Mouse (Mus musculus) myocyte (in vitro differentiated cells): ENCODE measurements around the gene Dgke. TPM values are rescaled to one million over a fixed set of nuclear protein-coding genes. Genes with fewer than 3 reads are reported as not detected.
"Not testable (repeated sequence)": the region's sequence is repeated elsewhere in the genome, so short reads cannot be mapped to it uniquely, and the experiment has no call there.

Experiments used
- H3K27me3 ChIP-seq: one replicate; pipeline ENCODE4 v1.6.1; 2011; ENCODE audit not compliant: control insufficient read depth, insufficient read depth, insufficient read length
- H3K36me3 ChIP-seq: one replicate; pipeline ENCODE4 v1.6.1; 2011; ENCODE audit not compliant: control insufficient read depth, insufficient read depth
- H3K4me2 ChIP-seq: one replicate; pipeline ENCODE4 v1.6.1; 2011; ENCODE audit warnings: low read depth, control low read depth
- H3K4me3 ChIP-seq: one replicate; pipeline ENCODE4 v1.5.1; 2011; ENCODE audit warnings: mild to moderate bottlenecking, control low read depth, moderate library complexity
- H3K79me2 ChIP-seq: one replicate; pipeline ENCODE4 v1.6.1; 2011; ENCODE audit not compliant: control insufficient read depth, insufficient read depth
- H3ac ChIP-seq: one replicate; pipeline ENCODE4 v1.6.1; 2011; ENCODE audit not compliant: control insufficient read depth, insufficient read length
- CEBPB ChIP-seq: IDR thresholded peaks from 2 replicates; pipeline ENCODE4 v1.6.1; 2011; ENCODE audit warnings: mild to moderate bottlenecking, moderate library complexity; ENCODE audit not compliant: poor library complexity, insufficient read depth, severe bottlenecking
- E2F4 ChIP-seq: IDR thresholded peaks from one replicate; pipeline ENCODE4 v1.6.1; 2011; ENCODE audit warnings: mild to moderate bottlenecking, control low read depth, moderate library complexity; ENCODE audit not compliant: insufficient read depth
- MAX ChIP-seq: IDR thresholded peaks from one replicate; pipeline ENCODE4 v1.6.1; 2011; ENCODE audit warnings: low read depth, mild to moderate bottlenecking, control low read depth
- MYOD1 ChIP-seq, 3 experiments: IDR thresholded peaks; one replicate each; pipeline ENCODE4 v1.6.1; 2011; ENCODE audit warnings: control low read depth in 2 of 3, low read depth in 2 of 3, mild to moderate bottlenecking in 2 of 3, moderate library complexity in 1 of 3; ENCODE audit not compliant: insufficient read length in 2 of 3, control insufficient read depth in 1 of 3
- MYOG ChIP-seq, 3 experiments: IDR thresholded peaks; one replicate each; pipeline ENCODE4 v1.6.1; 2011; ENCODE audit warnings: control low read depth in 2 of 3, low read depth in 2 of 3, mild to moderate bottlenecking in 2 of 3; ENCODE audit not compliant: insufficient read length in 2 of 3, control insufficient read depth in 1 of 3, insufficient read depth in 1 of 3
- POLR2A ChIP-seq: IDR thresholded peaks from one replicate; pipeline ENCODE4 v1.6.1; 2011; ENCODE audit warnings: low read depth, mild to moderate bottlenecking, control low read depth, moderate library complexity; ENCODE audit not compliant: insufficient read length
- POLR2AphosphoS2 ChIP-seq: IDR thresholded peaks from one replicate; pipeline ENCODE4 v1.6.1; 2011; ENCODE audit warnings: low read depth, control low read depth; ENCODE audit not compliant: insufficient read length
- REST ChIP-seq: IDR thresholded peaks from one replicate; pipeline ENCODE4 v1.6.1; 2011; ENCODE audit warnings: mild to moderate bottlenecking, control low read depth, moderate library complexity; ENCODE audit not compliant: insufficient read depth, insufficient read length
- SRF ChIP-seq: IDR thresholded peaks from one replicate; pipeline ENCODE4 v1.6.1; 2011; ENCODE audit warnings: low read depth; ENCODE audit not compliant: control insufficient read depth, insufficient read length
- TCF12 ChIP-seq: IDR thresholded peaks from one replicate; pipeline ENCODE4 v1.6.1; 2011; ENCODE audit warnings: mild to moderate bottlenecking, control low read depth; ENCODE audit not compliant: poor library complexity, insufficient read depth, severe bottlenecking
- TCF3 ChIP-seq: IDR thresholded peaks from one replicate; pipeline ENCODE4 v1.6.1; 2011; ENCODE audit warnings: low read depth, control low read depth; ENCODE audit not compliant: insufficient read length
- USF1 ChIP-seq: IDR thresholded peaks from one replicate; pipeline ENCODE4 v1.6.1; 2011; ENCODE audit warnings: low read depth, mild to moderate bottlenecking, control low read depth, moderate library complexity
- polyA plus RNA-seq: library from polyadenylated mRNA; unstranded; fragments of >200 nt; fragmentation: generic; extraction: Trizol; gene quantifications from one replicate; pipeline ENCODE4 v1.2.1, GENCODE M21; 2012; ENCODE audit warnings: missing spikeins

Gene Dgke
- polyA plus RNA-seq, 1 experiment, result 1.5 TPM

DNA sequence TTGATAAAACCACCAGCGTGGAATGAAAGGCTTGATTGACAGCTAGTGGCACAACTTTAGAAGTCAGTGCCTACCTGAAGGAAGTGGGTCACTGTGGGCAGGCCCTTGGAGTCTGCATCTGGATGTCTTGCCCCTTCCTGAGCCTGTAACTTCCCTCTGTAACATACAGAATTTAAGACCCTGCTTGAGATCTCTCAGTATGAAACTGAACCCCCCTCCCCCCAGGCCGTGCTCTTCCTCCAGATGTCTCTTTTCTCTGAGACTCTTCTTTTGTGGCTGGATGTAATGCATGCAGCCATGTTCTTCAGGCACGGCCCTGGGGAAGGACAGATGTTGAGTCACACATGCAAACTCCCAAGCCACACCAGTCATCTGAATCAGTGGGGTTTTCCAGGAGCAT lies 28.7 kb upstream of the Dgke start:
- Histone ChIP-seq H3ac (no peak overlapping the region), H3K36me3 (no peaks in the 10 kb centered on the region), H3K4me2 (no peak overlapping the region), H3K27me3 (no peaks in the 10 kb centered on the region), H3K79me2 (no peaks in the 10 kb centered on the region), H3K4me3 (no peak overlapping the region)
- TF ChIP-seq POLR2AphosphoS2 (no peak), REST (no peak), CEBPB (no peak), MYOG (IDR thresholded peaks at IDR 0.05; ENCODE audit: control insufficient read depth in 1 of 3, insufficient read depth in 1 of 3, insufficient read length in 2 of 3, low read depth in 2 of 3) (no peak), MYOD1 (IDR thresholded peaks at IDR 0.05; ENCODE audit: control insufficient read depth in 1 of 3, insufficient read length in 2 of 3, low read depth in 2 of 3) (no peak), USF1 (no peak), TCF12 (no peak), POLR2A (no peak), TCF3 (no peak), MAX (no peak), SRF (no peak), E2F4 (no peak)

- Histone ChIP-seq H3K4me3 (no peak overlapping the region), H3K27me3 (no peaks in the 10 kb centered on the region), H3K36me3 (no peaks in the 10 kb centered on the region), H3K79me2 (no peaks in the 10 kb centered on the region), H3ac (no peak overlapping the region), H3K4me2 (no peak overlapping the region)
- TF ChIP-seq USF1 (peak; percentile 27), POLR2A (no peak)
Measured at GRCm38 (mm10) chr11:89092714-89093113, 26.1 kb upstream of the Dgke start.

GRCm38 (mm10) chr11:89090359-89090758 lies 23.7 kb upstream of the Dgke start:
- H3K79me2 ChIP-seq, H3K27me3 ChIP-seq, H3K36me3 ChIP-seq, H3K4me2 ChIP-seq, H3ac ChIP-seq, H3K4me3 ChIP-seq: not testable (repeated sequence)

DNA sequence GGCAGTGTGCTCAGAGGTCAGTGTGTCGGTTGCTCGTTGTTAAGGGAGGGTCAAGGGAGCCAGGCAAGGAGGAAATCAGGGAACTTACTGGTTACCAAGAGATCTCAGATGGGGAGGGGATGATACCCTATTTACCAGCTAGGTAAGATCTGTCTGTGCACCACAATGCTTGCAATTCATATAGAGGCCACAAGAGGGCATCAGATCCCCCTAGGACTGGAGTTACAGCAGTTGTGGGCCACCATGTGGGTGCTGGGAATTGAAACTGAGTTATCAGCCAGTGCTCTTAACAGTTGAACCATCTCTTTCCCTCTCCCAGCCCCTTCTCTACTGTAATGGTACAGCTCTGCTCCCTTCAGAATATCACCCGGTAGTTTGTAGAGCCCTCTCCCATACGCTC lies 22.1 kb upstream of the Dgke start:
- no peak for TF ChIP-seq POLR2A
- TF ChIP-seq CEBPB, result no peak
- no peak for TF ChIP-seq REST
- no peak for TF ChIP-seq MYOG (IDR thresholded peaks at IDR 0.05; ENCODE audit: control insufficient read depth in 1 of 3, insufficient read depth in 1 of 3, insufficient read length in 2 of 3, low read depth in 2 of 3)
- no peaks in the 10 kb centered on the region for H3K27me3 ChIP-seq
- H3K4me3 ChIP-seq, result no peak overlapping the region
- no peaks in the 10 kb centered on the region for H3K36me3 ChIP-seq
- no peak overlapping the region for H3ac ChIP-seq
- H3K79me2 ChIP-seq, result no peaks in the 10 kb centered on the region
- no peak overlapping the region for H3K4me2 ChIP-seq

DNA sequence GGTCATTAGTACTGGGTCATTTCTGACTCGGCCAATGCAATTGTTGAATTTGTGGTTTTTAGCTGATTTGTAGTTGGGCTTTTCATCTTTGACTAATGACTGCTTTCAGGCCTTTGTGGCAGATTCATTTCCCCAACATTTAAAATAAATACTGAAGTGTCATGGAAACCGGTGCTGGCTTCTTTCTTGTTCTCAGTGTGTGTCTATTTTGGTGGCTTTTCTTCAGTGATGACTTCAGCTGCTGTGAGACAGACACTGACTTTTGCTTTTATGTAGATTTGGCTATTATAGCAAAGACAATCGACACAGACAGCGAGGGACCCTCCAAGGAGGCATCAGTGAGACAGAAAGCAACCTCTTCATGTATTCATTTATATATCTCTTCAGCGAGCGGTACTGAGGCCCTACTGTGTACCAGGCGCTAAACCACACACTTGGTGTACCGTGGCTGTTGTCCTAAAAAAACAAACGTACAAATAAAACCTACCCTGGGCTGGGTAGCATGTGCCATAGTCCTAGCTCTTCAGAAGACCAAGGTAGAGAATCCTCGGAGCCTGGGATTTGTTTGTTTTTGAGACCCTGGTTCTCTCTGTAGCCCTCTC lies 19.7 kb upstream of the Dgke start:
- H3ac ChIP-seq, result no peak overlapping the region
- no peak overlapping the region for H3K4me3 ChIP-seq
- no peak for TF ChIP-seq USF1
- TF ChIP-seq MAX, result no peak
- no peak for TF ChIP-seq POLR2AphosphoS2

GRCm38 (mm10) chr11:89084601-89085000 lies 18.0 kb upstream of the Dgke start:
- TF ChIP-seq REST, result no peak
- TF ChIP-seq POLR2A, result no peak
- TF ChIP-seq MAX, result no peak
- no peak for TF ChIP-seq TCF12
- TF ChIP-seq MYOG (IDR thresholded peaks at IDR 0.05; ENCODE audit: control insufficient read depth in 1 of 3, insufficient read depth in 1 of 3, insufficient read length in 2 of 3, low read depth in 2 of 3), result no peak
- no peak for TF ChIP-seq SRF
- no peak for TF ChIP-seq E2F4
- TF ChIP-seq TCF3, result no peak
- no peak for TF ChIP-seq CEBPB
- no peak for TF ChIP-seq USF1
- no peak for TF ChIP-seq MYOD1 (IDR thresholded peaks at IDR 0.05; ENCODE audit: control insufficient read depth in 1 of 3, insufficient read length in 2 of 3, low read depth in 2 of 3)
- H3K27me3 ChIP-seq, result no peaks in the 10 kb centered on the region
- H3K36me3 ChIP-seq, result no peaks in the 10 kb centered on the region
- no peaks in the 10 kb centered on the region for H3K79me2 ChIP-seq
- no peak overlapping the region for H3ac ChIP-seq
- no peak overlapping the region for H3K4me2 ChIP-seq
- H3K4me3 ChIP-seq, result no peak overlapping the region

More for the DNA sequence above, 19.7 kb upstream of the Dgke start:
- Histone ChIP-seq H3K4me2 (no peak overlapping the region), H3K79me2 (no peaks in the 10 kb centered on the region), H3K36me3 (no peaks in the 10 kb centered on the region), H3K27me3 (no peaks in the 10 kb centered on the region)

DNA sequence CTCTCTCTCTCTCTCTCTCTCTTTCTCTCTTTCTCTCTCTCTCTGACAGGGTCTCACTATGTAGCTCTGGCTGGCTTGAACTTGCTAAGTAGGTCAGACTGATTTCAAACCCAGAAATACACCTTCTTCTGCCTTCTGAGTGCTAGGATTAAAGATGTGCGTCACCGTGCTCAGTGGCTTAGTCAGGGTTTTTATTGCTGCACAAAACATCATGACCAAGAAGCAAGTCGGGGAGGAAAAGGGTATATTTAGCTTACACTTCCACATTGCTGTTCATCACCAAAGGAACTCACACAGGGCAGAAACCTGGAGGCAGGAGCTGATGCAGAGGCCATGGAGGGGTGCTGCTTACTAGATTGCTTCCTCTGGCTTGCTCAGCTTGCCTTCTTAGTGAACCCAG lies 16.0 kb upstream of the Dgke start:
- not testable (repeated sequence) for H3ac ChIP-seq, H3K4me3 ChIP-seq, H3K79me2 ChIP-seq, H3K36me3 ChIP-seq, H3K4me2 ChIP-seq, H3K27me3 ChIP-seq

DNA sequence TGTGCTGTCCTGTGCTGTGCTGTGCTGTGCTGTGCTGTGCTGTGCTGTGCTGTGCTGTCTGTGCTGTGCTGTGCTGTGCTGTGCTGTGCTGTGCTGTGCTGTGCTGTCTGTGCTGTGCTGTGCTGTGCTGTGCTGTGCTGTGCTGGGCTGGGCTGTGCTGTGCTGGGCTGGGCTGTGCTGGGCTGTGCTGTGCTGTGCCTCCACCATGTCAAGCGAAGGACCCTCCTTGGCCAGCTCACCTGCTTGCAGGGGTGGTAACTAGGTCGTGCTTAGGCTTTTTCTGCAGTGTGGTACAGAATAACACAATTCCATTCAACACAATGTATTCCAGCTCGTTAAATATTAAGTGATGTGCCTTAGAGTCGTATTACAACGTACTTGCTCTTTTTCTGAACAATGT lies 15.3 kb upstream of the Dgke start:
- H3K27me3 ChIP-seq, H3K36me3 ChIP-seq, H3K4me2 ChIP-seq, H3ac ChIP-seq, H3K79me2 ChIP-seq, H3K4me3 ChIP-seq: not testable (repeated sequence)
